Mouse (Mus musculus) thymus, adult 18-20 months (tissue): ENCODE measurements around the gene Oasl1.

ENCODE experiments used
- DNase-seq, 2 experiments: peaks; one replicate each; pipeline ENCODE4 v3.0.0; 2022; ENCODE audit warnings: mixed read lengths in 2 of 2

Gene Oasl1

GRCm38 (mm10) chr5:114969609-114970215, 46.7 kb downstream of the Oasl1 start:
- no peak for DNase-seq

GRCm38 (mm10) chr5:114970824-114971227, 47.8 kb downstream of the Oasl1 start, which contains the start of gene Hnf1a:
Hnf1a (minus strand) TSS chr5:114971094.
- DNase-seq = no peak

GRCm38 (mm10) chr5:114972201-114972600, 49.2 kb downstream of the Oasl1 start:
- no peak for DNase-seq

GRCm38 (mm10) chr5:114973131-114973530, 50.1 kb downstream of the Oasl1 start:
- DNase-seq = no peak

- DNase-seq = no peak
Observed at GRCm38 (mm10) chr5:114976935-114977334, 53.9 kb downstream of the Oasl1 start.

- DNase-seq = no peak
Observed at GRCm38 (mm10) chr5:114978473-114978872, 55.4 kb downstream of the Oasl1 start.

GRCm38 (mm10) chr5:114978888-114979249, 55.8 kb downstream of the Oasl1 start:
- no peak for DNase-seq

- peak; percentile 40 to 45 for DNase-seq
Observed at GRCm38 (mm10) chr5:114979250-114980121, 56.4 kb downstream of the Oasl1 start.

GRCm38 (mm10) chr5:114980122-114980748, 57.2 kb downstream of the Oasl1 start:
- DNase-seq = no peak

GRCm38 (mm10) chr5:114982001-114982400, 59.0 kb downstream of the Oasl1 start:
- no peak for DNase-seq

GRCm38 (mm10) chr5:114985074-114985473, 62.0 kb downstream of the Oasl1 start:
- no peak for DNase-seq
